Mouse (Mus musculus) liver, embryonic 13.5 days (tissue): ENCODE data around the gene Aebp1. TPM values are rescaled to one million over a fixed set of nuclear protein-coding genes. Genes with fewer than 3 reads are reported as not detected.

Experiments
- ATAC-seq: fragments of 200-750 bp; cut with Nextera tagmentation; 2 replicates; pipeline ENCODE4 v1.8.0; 2017; ENCODE audit warnings: low read depth, mild to moderate bottlenecking, moderate number of reproducible peaks, moderate library complexity
- DNase-seq: peaks from one replicate; pipeline ENCODE4 v3.0.0; 2022
- H3K27ac ChIP-seq: fragments of 300-500 bp; sonication (generic); 2 replicates; pipeline ENCODE4 v1.5.1; 2015; ENCODE audit warnings: moderate library complexity, mild to moderate bottlenecking, inconsistent platforms
- H3K27me3 ChIP-seq: fragments of 300-500 bp; sonication (generic); 2 replicates; pipeline ENCODE4 v1.6.1; 2015; ENCODE audit warnings: mild to moderate bottlenecking, inconsistent platforms
- H3K36me3 ChIP-seq: fragments of 300-500 bp; sonication (generic); 2 replicates; pipeline ENCODE4 v1.6.1; 2015; ENCODE audit warnings: mild to moderate bottlenecking, inconsistent platforms
- H3K4me1 ChIP-seq: fragments of 300-500 bp; sonication (generic); replicated peaks from 2 replicates; pipeline ENCODE4 v1.6.1; 2015; ENCODE audit warnings: inconsistent platforms
- H3K4me2 ChIP-seq: fragments of 300-500 bp; sonication (generic); 2 replicates; pipeline ENCODE4 v1.6.1; 2015; ENCODE audit warnings: inconsistent platforms, mild to moderate bottlenecking, moderate library complexity
- H3K4me3 ChIP-seq: fragments of 300-500 bp; sonication (generic); replicated peaks from 2 replicates; pipeline ENCODE4 v1.5.1; 2015; ENCODE audit warnings: mild to moderate bottlenecking, inconsistent platforms
- H3K9ac ChIP-seq: fragments of 300-500 bp; sonication (generic); 2 replicates; pipeline ENCODE4 v1.6.1; 2015; ENCODE audit warnings: mild to moderate bottlenecking, inconsistent platforms
- H3K9me3 ChIP-seq: fragments of 300-500 bp; sonication (generic); replicated peaks from 2 replicates; pipeline ENCODE4 v1.6.1; 2016; ENCODE audit warnings: inconsistent platforms
- WGBS: fragments of 180-500 bp; shearing (Covaris S2); methylation state at CpG from one replicate; pipeline ENCODE4 v1.1.7; 2015; ENCODE audit not compliant: insufficient replicate concordance; 5-methylcytosine and 5-hydroxymethylcytosine counted together
- polyA plus RNA-seq: library from polyadenylated mRNA; unstranded; fragments of >200 nt; fragmentation: Nextera tagmentation; extraction: Ambion mirVana; gene quantifications from 2 replicates; pipeline ENCODE4 v1.2.1, GENCODE M21; 2015

Aebp1 gene
- polyA plus RNA-seq, 1 experiment from 2014 or later: 5.9 TPM

GRCm38 (mm10) chr11:5897230-5897629, 35.5 kb downstream of the Aebp1 start:
- no peak for DNase-seq
- no peak overlapping the region for H3K27ac ChIP-seq
- H3K4me3 ChIP-seq: peak overlapping the region; percentile 3; the same call in 1 of the 2 replicates
- H3K4me1 ChIP-seq: peaks cover 64% of the 10 kb centered on the region
- no peak overlapping the region for H3K9ac ChIP-seq
- no peaks in the 10 kb centered on the region for H3K36me3 ChIP-seq
- WGBS: 13% methylated on average over 16 of the region's 16 CpGs
- H3K27me3 ChIP-seq: peaks cover 66% of the 10 kb centered on the region
- H3K4me2 ChIP-seq: peak overlapping the region; percentile 40
- no peak for ATAC-seq
- no peaks in the 10 kb centered on the region for H3K9me3 ChIP-seq

- Histone ChIP-seq H3K27me3 (peaks cover 72% of the 10 kb centered on the region), H3K36me3 (no peaks in the 10 kb centered on the region), H3K9ac (0 out of 2 replicates have a peak overlapping the region, but pooled peaks have one; percentile 31), H3K4me2 (peak overlapping the region; percentile 40), H3K9me3 (no peaks in the 10 kb centered on the region), H3K4me3 (peak overlapping the region; percentile 3), H3K4me1 (peaks cover 59% of the 10 kb centered on the region), H3K27ac (no peak overlapping the region)
- ATAC-seq (no peak), DNase-seq (no peak)
- WGBS: 7% methylated on average over 10 of the region's 10 CpGs
These were observed 36.1 kb downstream of the Aebp1 start for GRCm38 (mm10) chr11:5897839-5898238.

- H3K27ac ChIP-seq: no peak within 1 kb of the TSS
- no peak for DNase-seq
- 22% methylated on average over 5 of the region's 5 CpGs for WGBS
These were observed 36.8 kb downstream of the Aebp1 start, which contains the start of gene Myl7 for GRCm38 (mm10) chr11:5898531-5898930. Gene Myl7, minus strand, starts transcription at chr11:5898782.

GRCm38 (mm10) chr11:5899286-5899685, 37.5 kb downstream of the Aebp1 start:
- 79% methylated on average over 10 of the region's 10 CpGs for WGBS
- Histone ChIP-seq H3K9me3 (no peaks in the 10 kb centered on the region), H3K27ac (no peak overlapping the region), H3K9ac (no peak overlapping the region), H3K36me3 (no peaks in the 10 kb centered on the region), H3K4me2 (no peak overlapping the region), H3K4me1 (peaks cover 45% of the 10 kb centered on the region), H3K27me3 (peaks cover 87% of the 10 kb centered on the region), H3K4me3 (no peak overlapping the region)
- DNase-seq (no peak), ATAC-seq (no peak)

More at GRCm38 (mm10) chr11:5898531-5898930, 36.8 kb downstream of the Aebp1 start, which contains the start of gene Myl7:
- H3K4me2 ChIP-seq: peak within 1 kb of the TSS; percentile 40
- H3K36me3 ChIP-seq: no peaks in the 10 kb centered on the region
- ATAC-seq: peak; percentile 78
- peak within 1 kb of the TSS; percentile 7 for H3K4me3 ChIP-seq
- H3K9ac ChIP-seq: 0 out of 2 replicates have a peak within 1 kb of the TSS, but pooled peaks have one; percentile 31
- peaks cover 79% of the 10 kb centered on the region for H3K27me3 ChIP-seq
- peaks cover 52% of the 10 kb centered on the region for H3K4me1 ChIP-seq
- no peaks in the 10 kb centered on the region for H3K9me3 ChIP-seq

GRCm38 (mm10) chr11:5901320-5901719, 39.6 kb downstream of the Aebp1 start:
- H3K4me1 ChIP-seq: peaks cover 35% of the 10 kb centered on the region
- H3K4me2 ChIP-seq: peak overlapping the region; percentile 41; the same call in 1 of the 2 replicates
- H3K27me3 ChIP-seq: peaks cover 82% of the 10 kb centered on the region
- DNase-seq (no peak), ATAC-seq (no peak)
- H3K9ac ChIP-seq: no peak overlapping the region
- no peak overlapping the region for H3K27ac ChIP-seq
- no peaks in the 10 kb centered on the region for H3K9me3 ChIP-seq
- WGBS: 26% methylated on average over 3 of the region's 3 CpGs
- no peaks in the 10 kb centered on the region for H3K36me3 ChIP-seq
- no peak overlapping the region for H3K4me3 ChIP-seq

- Histone ChIP-seq H3K9ac (no peak overlapping the region), H3K9me3 (no peaks in the 10 kb centered on the region), H3K4me2 (peak overlapping the region; percentile 41), H3K4me1 (peaks cover 33% of the 10 kb centered on the region), H3K27ac (no peak overlapping the region), H3K4me3 (peak overlapping the region; percentile 25; the same call in 1 of the 2 replicates), H3K36me3 (no peaks in the 10 kb centered on the region), H3K27me3 (peaks cover 76% of the 10 kb centered on the region)
- ATAC-seq (no peak), DNase-seq (no peak)
- 5% methylated on average over 32 of the region's 32 CpGs for WGBS
These were observed 40.2 kb downstream of the Aebp1 start for GRCm38 (mm10) chr11:5901950-5902349.

- Histone ChIP-seq H3K9me3 (no peaks in the 10 kb centered on the region), H3K4me3 (0 out of 2 replicates have a peak overlapping the region, but pooled peaks have one; percentile 25), H3K4me1 (peaks cover 28% of the 10 kb centered on the region), H3K27ac (no peak overlapping the region), H3K36me3 (no peaks in the 10 kb centered on the region), H3K9ac (no peak overlapping the region), H3K27me3 (peaks cover 71% of the 10 kb centered on the region), H3K4me2 (peak overlapping the region; percentile 41)
- ATAC-seq (no peak), DNase-seq (no peak)
- 13% methylated on average over 6 of the region's 6 CpGs for WGBS
These were observed 40.6 kb downstream of the Aebp1 start for GRCm38 (mm10) chr11:5902390-5902789.

GRCm38 (mm10) chr11:5903844-5904243, 42.1 kb downstream of the Aebp1 start:
- 59% methylated on average over 2 of the region's 2 CpGs for WGBS
- Histone ChIP-seq H3K9ac (no peak overlapping the region), H3K4me3 (no peak overlapping the region), H3K27me3 (peaks cover 57% of the 10 kb centered on the region), H3K4me2 (no peak overlapping the region), H3K36me3 (no peaks in the 10 kb centered on the region), H3K4me1 (peaks cover 14% of the 10 kb centered on the region), H3K27ac (no peak overlapping the region), H3K9me3 (no peaks in the 10 kb centered on the region)
- ATAC-seq (no peak), DNase-seq (no peak)

GRCm38 (mm10) chr11:5904357-5904756, 42.6 kb downstream of the Aebp1 start:
- Histone ChIP-seq H3K27me3 (peaks cover 51% of the 10 kb centered on the region), H3K9me3 (no peaks in the 10 kb centered on the region), H3K9ac (no peak overlapping the region), H3K27ac (no peak overlapping the region), H3K4me1 (peaks cover 9% of the 10 kb centered on the region), H3K36me3 (no peaks in the 10 kb centered on the region), H3K4me3 (no peak overlapping the region), H3K4me2 (no peak overlapping the region)
- DNase-seq (no peak), ATAC-seq (no peak)
- WGBS: 81% methylated on average over 19 of the region's 19 CpGs

GRCm38 (mm10) chr11:5904871-5905270, 43.1 kb downstream of the Aebp1 start:
- DNase-seq: no peak
- no peak overlapping the region for H3K9ac ChIP-seq
- peaks cover 46% of the 10 kb centered on the region for H3K27me3 ChIP-seq
- H3K4me2 ChIP-seq: no peak overlapping the region
- no peaks in the 10 kb centered on the region for H3K9me3 ChIP-seq
- peaks cover 9% of the 10 kb centered on the region for H3K4me1 ChIP-seq
- no peak overlapping the region for H3K27ac ChIP-seq
- no peak overlapping the region for H3K4me3 ChIP-seq
- no peaks in the 10 kb centered on the region for H3K36me3 ChIP-seq
- WGBS: 75% methylated on average over 6 of the region's 6 CpGs
- ATAC-seq: no peak

- H3K4me1 ChIP-seq: peaks cover 9% of the 10 kb centered on the region
- H3K4me3 ChIP-seq: no peak overlapping the region
- no peak overlapping the region for H3K9ac ChIP-seq
- H3K36me3 ChIP-seq: no peaks in the 10 kb centered on the region
- peaks cover 36% of the 10 kb centered on the region for H3K27me3 ChIP-seq
- no peak overlapping the region for H3K4me2 ChIP-seq
- no peaks in the 10 kb centered on the region for H3K9me3 ChIP-seq
- no peak for ATAC-seq
- H3K27ac ChIP-seq: no peak overlapping the region
- DNase-seq: no peak
- WGBS: 69% methylated on average over 10 of the region's 10 CpGs
These were observed 44.2 kb downstream of the Aebp1 start for GRCm38 (mm10) chr11:5905778-5906518.

GRCm38 (mm10) chr11:5907096-5907495, 45.3 kb downstream of the Aebp1 start:
- peaks cover 24% of the 10 kb centered on the region for H3K27me3 ChIP-seq
- no peak overlapping the region for H3K4me3 ChIP-seq
- WGBS: 54% methylated on average over 5 of the region's 5 CpGs
- H3K9ac ChIP-seq: no peak overlapping the region
- H3K9me3 ChIP-seq: no peaks in the 10 kb centered on the region
- ATAC-seq (no peak), DNase-seq (no peak)
- no peak overlapping the region for H3K27ac ChIP-seq
- H3K4me2 ChIP-seq: no peak overlapping the region
- no peaks in the 10 kb centered on the region for H3K36me3 ChIP-seq
- H3K4me1 ChIP-seq: peaks cover 3% of the 10 kb centered on the region
